Mouse (Mus musculus) myocyte (in vitro differentiated cells): ENCODE results near the gene Angpt4. TPM values are rescaled to one million over a fixed set of nuclear protein-coding genes. Genes with fewer than 3 reads are reported as not detected.
A peak's percentile ranks its signal among the peaks of the same experiment; 100 is the strongest.

Experiments used
- H3K27me3 ChIP-seq: one replicate; pipeline ENCODE4 v1.6.1; 2011; ENCODE audit not compliant: control insufficient read depth, insufficient read depth, insufficient read length
- H3K36me3 ChIP-seq: one replicate; pipeline ENCODE4 v1.6.1; 2011; ENCODE audit not compliant: control insufficient read depth, insufficient read depth
- H3K4me2 ChIP-seq: one replicate; pipeline ENCODE4 v1.6.1; 2011; ENCODE audit warnings: low read depth, control low read depth
- H3K4me3 ChIP-seq: one replicate; pipeline ENCODE4 v1.5.1; 2011; ENCODE audit warnings: mild to moderate bottlenecking, control low read depth, moderate library complexity
- H3K79me2 ChIP-seq: one replicate; pipeline ENCODE4 v1.6.1; 2011; ENCODE audit not compliant: control insufficient read depth, insufficient read depth
- H3ac ChIP-seq: one replicate; pipeline ENCODE4 v1.6.1; 2011; ENCODE audit not compliant: control insufficient read depth, insufficient read length
- CEBPB ChIP-seq: IDR thresholded peaks from 2 replicates; pipeline ENCODE4 v1.6.1; 2011; ENCODE audit warnings: mild to moderate bottlenecking, moderate library complexity; ENCODE audit not compliant: poor library complexity, insufficient read depth, severe bottlenecking
- E2F4 ChIP-seq: IDR thresholded peaks from one replicate; pipeline ENCODE4 v1.6.1; 2011; ENCODE audit warnings: mild to moderate bottlenecking, control low read depth, moderate library complexity; ENCODE audit not compliant: insufficient read depth
- MAX ChIP-seq: IDR thresholded peaks from one replicate; pipeline ENCODE4 v1.6.1; 2011; ENCODE audit warnings: low read depth, mild to moderate bottlenecking, control low read depth
- MYOD1 ChIP-seq, 3 experiments: IDR thresholded peaks; one replicate each; pipeline ENCODE4 v1.6.1; 2011; ENCODE audit warnings: control low read depth in 2 of 3, low read depth in 2 of 3, mild to moderate bottlenecking in 2 of 3, moderate library complexity in 1 of 3; ENCODE audit not compliant: insufficient read length in 2 of 3, control insufficient read depth in 1 of 3
- MYOG ChIP-seq, 3 experiments: IDR thresholded peaks; one replicate each; pipeline ENCODE4 v1.6.1; 2011; ENCODE audit warnings: control low read depth in 2 of 3, low read depth in 2 of 3, mild to moderate bottlenecking in 2 of 3; ENCODE audit not compliant: insufficient read length in 2 of 3, control insufficient read depth in 1 of 3, insufficient read depth in 1 of 3
- POLR2A ChIP-seq: IDR thresholded peaks from one replicate; pipeline ENCODE4 v1.6.1; 2011; ENCODE audit warnings: low read depth, mild to moderate bottlenecking, control low read depth, moderate library complexity; ENCODE audit not compliant: insufficient read length
- POLR2AphosphoS2 ChIP-seq: IDR thresholded peaks from one replicate; pipeline ENCODE4 v1.6.1; 2011; ENCODE audit warnings: low read depth, control low read depth; ENCODE audit not compliant: insufficient read length
- REST ChIP-seq: IDR thresholded peaks from one replicate; pipeline ENCODE4 v1.6.1; 2011; ENCODE audit warnings: mild to moderate bottlenecking, control low read depth, moderate library complexity; ENCODE audit not compliant: insufficient read depth, insufficient read length
- SRF ChIP-seq: IDR thresholded peaks from one replicate; pipeline ENCODE4 v1.6.1; 2011; ENCODE audit warnings: low read depth; ENCODE audit not compliant: control insufficient read depth, insufficient read length
- TCF12 ChIP-seq: IDR thresholded peaks from one replicate; pipeline ENCODE4 v1.6.1; 2011; ENCODE audit warnings: mild to moderate bottlenecking, control low read depth; ENCODE audit not compliant: poor library complexity, insufficient read depth, severe bottlenecking
- TCF3 ChIP-seq: IDR thresholded peaks from one replicate; pipeline ENCODE4 v1.6.1; 2011; ENCODE audit warnings: low read depth, control low read depth; ENCODE audit not compliant: insufficient read length
- USF1 ChIP-seq: IDR thresholded peaks from one replicate; pipeline ENCODE4 v1.6.1; 2011; ENCODE audit warnings: low read depth, mild to moderate bottlenecking, control low read depth, moderate library complexity
- polyA plus RNA-seq: library from polyadenylated mRNA; unstranded; fragments of >200 nt; fragmentation: generic; extraction: Trizol; gene quantifications from one replicate; pipeline ENCODE4 v1.2.1, GENCODE M21; 2012; ENCODE audit warnings: missing spikeins

The Angpt4 gene
- polyA plus RNA-seq, 1 experiment, result 0.19 TPM

GRCm38 (mm10) chr2:151967176-151967750, 56.3 kb downstream of the Angpt4 start:
- TF ChIP-seq E2F4 (no peak), TCF12 (no peak), TCF3 (no peak), MYOD1 (IDR thresholded peaks at IDR 0.05; ENCODE audit: control insufficient read depth in 1 of 3, insufficient read length in 2 of 3, low read depth in 2 of 3) (peak in 2 of 3 experiments; percentile 62 to 67), POLR2A (no peak), MYOG (IDR thresholded peaks at IDR 0.05; ENCODE audit: control insufficient read depth in 1 of 3, insufficient read depth in 1 of 3, insufficient read length in 2 of 3, low read depth in 2 of 3) (peak in 2 of 3 experiments; percentile 57 to 77), MAX (no peak), REST (no peak)
- no peak overlapping the region for H3ac ChIP-seq
- H3K4me2 ChIP-seq, result no peak overlapping the region
- peaks cover 7% of the 10 kb centered on the region for H3K36me3 ChIP-seq
- peaks cover 33% of the 10 kb centered on the region for H3K79me2 ChIP-seq
- H3K4me3 ChIP-seq, result no peak overlapping the region
- no peaks in the 10 kb centered on the region for H3K27me3 ChIP-seq

- Histone ChIP-seq H3K79me2 (peaks cover 39% of the 10 kb centered on the region), H3K4me2 (no peak overlapping the region), H3K36me3 (peaks cover 7% of the 10 kb centered on the region), H3K4me3 (no peak overlapping the region), H3ac (no peak overlapping the region), H3K27me3 (no peaks in the 10 kb centered on the region)
- TF ChIP-seq REST (no peak), SRF (no peak), POLR2A (no peak), MYOD1 (IDR thresholded peaks at IDR 0.05; ENCODE audit: control insufficient read depth in 1 of 3, insufficient read length in 2 of 3, low read depth in 2 of 3) (no peak), TCF3 (no peak), USF1 (no peak), MAX (no peak), MYOG (IDR thresholded peaks at IDR 0.05; ENCODE audit: control insufficient read depth in 1 of 3, insufficient read depth in 1 of 3, insufficient read length in 2 of 3, low read depth in 2 of 3) (no peak), CEBPB (no peak), E2F4 (no peak), POLR2AphosphoS2 (no peak), TCF12 (no peak)
These were observed 56.8 kb downstream of the Angpt4 start for GRCm38 (mm10) chr2:151967792-151968191.

- H3K4me3 ChIP-seq, result no peak overlapping the region
- peaks cover 11% of the 10 kb centered on the region for H3K36me3 ChIP-seq
- peaks cover 45% of the 10 kb centered on the region for H3K79me2 ChIP-seq
- H3K4me2 ChIP-seq, result no peak overlapping the region
- H3K27me3 ChIP-seq, result no peaks in the 10 kb centered on the region
- no peak overlapping the region for H3ac ChIP-seq
- TF ChIP-seq REST (no peak), POLR2AphosphoS2 (no peak), TCF3 (no peak), CEBPB (no peak), POLR2A (no peak), MYOD1 (IDR thresholded peaks at IDR 0.05; ENCODE audit: control insufficient read depth in 1 of 3, insufficient read length in 2 of 3, low read depth in 2 of 3) (no peak), MYOG (IDR thresholded peaks at IDR 0.05; ENCODE audit: control insufficient read depth in 1 of 3, insufficient read depth in 1 of 3, insufficient read length in 2 of 3, low read depth in 2 of 3) (no peak), E2F4 (no peak), USF1 (no peak), SRF (no peak)
These were observed 57.4 kb downstream of the Angpt4 start for GRCm38 (mm10) chr2:151968451-151968850.

- Histone ChIP-seq H3K4me3 (no peak overlapping the region), H3K4me2 (no peak overlapping the region), H3K27me3 (no peaks in the 10 kb centered on the region), H3ac (no peak overlapping the region), H3K36me3 (peaks cover 11% of the 10 kb centered on the region), H3K79me2 (peaks cover 51% of the 10 kb centered on the region)
- TF ChIP-seq TCF12 (no peak), USF1 (no peak), POLR2AphosphoS2 (no peak), MYOG (IDR thresholded peaks at IDR 0.05; ENCODE audit: control insufficient read depth in 1 of 3, insufficient read depth in 1 of 3, insufficient read length in 2 of 3, low read depth in 2 of 3) (no peak), TCF3 (no peak), E2F4 (no peak), SRF (no peak)
These were observed 58.0 kb downstream of the Angpt4 start for GRCm38 (mm10) chr2:151968986-151969385.

- TF ChIP-seq MAX, result no peak
- TF ChIP-seq E2F4, result no peak
- no peak for TF ChIP-seq POLR2AphosphoS2
- no peak for TF ChIP-seq POLR2A
- TF ChIP-seq CEBPB, result no peak
- TF ChIP-seq USF1, result no peak
- TF ChIP-seq MYOD1 (IDR thresholded peaks at IDR 0.05; ENCODE audit: control insufficient read depth in 1 of 3, insufficient read length in 2 of 3, low read depth in 2 of 3), result no peak
- no peak for TF ChIP-seq TCF3
- TF ChIP-seq SRF, result no peak
- TF ChIP-seq MYOG (IDR thresholded peaks at IDR 0.05; ENCODE audit: control insufficient read depth in 1 of 3, insufficient read depth in 1 of 3, insufficient read length in 2 of 3, low read depth in 2 of 3), result no peak
- no peak for TF ChIP-seq REST
- TF ChIP-seq TCF12, result no peak
- Histone ChIP-seq H3K4me2 (no peak overlapping the region), H3K79me2 (peaks cover 55% of the 10 kb centered on the region), H3K4me3 (no peak overlapping the region), H3K27me3 (no peaks in the 10 kb centered on the region), H3K36me3 (peaks cover 11% of the 10 kb centered on the region), H3ac (no peak overlapping the region)
These were observed 58.4 kb downstream of the Angpt4 start for GRCm38 (mm10) chr2:151969396-151969795.
